Mouse (Mus musculus): ENCODE measurements at regions not wholly inside any gene's neighbourhood (a gene's known extent, or its start where the extent isn't known, plus 50 kb on each side); places are given as distances from the start of the nearest gene placed in this dataset.

- TF ChIP-seq CTCF (IDR thresholded peaks at IDR 0.05; ENCODE audit: control insufficient read depth, insufficient read depth, low read length) = no peak
- TF ChIP-seq POLR2A (IDR thresholded peaks at IDR 0.05; ENCODE audit: borderline replicate concordance, control insufficient read depth, low read depth, low read length) = no peak
Measured at GRCm38 (mm10) chr2:12866543-12866942, 57.3 kb upstream of the Pter start.
